Mouse (Mus musculus): ENCODE measurements at regions not wholly inside any gene's neighbourhood (a gene's known extent, or its start where the extent isn't known, plus 50 kb on each side); places are given as distances from the start of the nearest gene placed in this dataset.
A peak's percentile ranks its signal among the peaks of the same experiment; 100 is the strongest.

DNA sequence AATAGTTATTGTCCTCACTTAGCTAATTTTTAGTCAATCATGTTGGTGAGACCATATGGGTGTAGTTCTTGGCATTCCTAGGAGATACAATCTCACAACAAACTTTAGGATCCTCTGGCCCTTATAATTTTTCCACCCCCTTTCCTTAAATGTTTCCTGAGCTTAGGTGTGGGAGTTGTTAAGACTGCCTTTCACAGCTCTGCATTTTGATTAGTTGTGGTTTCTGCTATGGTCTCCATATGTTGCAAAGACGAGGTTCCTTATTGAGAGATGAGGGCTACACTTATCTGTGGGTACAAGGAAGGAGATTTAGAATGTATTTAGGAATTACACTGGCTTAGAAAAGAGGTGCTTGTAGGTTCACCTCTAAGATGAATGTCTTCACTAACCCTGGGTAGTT lies 237.1 kb upstream of the Eif4g2 start:
- no peaks in the 10 kb centered on the region for H3K27me3 ChIP-seq (ENCODE audit: control insufficient read depth, insufficient read depth, low read length)
- no peak overlapping the region for H3K4me3 ChIP-seq
- no peak for TF ChIP-seq EP300 (IDR thresholded peaks at IDR 0.05; ENCODE audit: insufficient read depth, low read depth, low read length)
- no peak for TF ChIP-seq CTCF (IDR thresholded peaks at IDR 0.05)
- no peak for TF ChIP-seq POLR2A (IDR thresholded peaks at IDR 0.05; ENCODE audit: insufficient read depth, low read depth, low read length)
- WGBS: 64% methylated on average over 1 of the region's 1 CpGs
- H3K36me3 ChIP-seq (ENCODE audit: control insufficient read depth, insufficient read depth, low read length): no peaks in the 10 kb centered on the region
- H3K4me1 ChIP-seq (ENCODE audit: control insufficient read depth, insufficient read depth, low read length): no peaks in the 10 kb centered on the region
- no peak overlapping the region for H3K27ac ChIP-seq
- H3K9ac ChIP-seq (ENCODE audit: low read depth, low read length): no peak overlapping the region
- intact Hi-C loops (cut with DNase I): no loop called here
- no peak for DNase-seq
- no peaks in the 10 kb centered on the region for H3K79me2 ChIP-seq (replicated peaks; ENCODE audit: control insufficient read depth, insufficient read depth, low read length)

DNA sequence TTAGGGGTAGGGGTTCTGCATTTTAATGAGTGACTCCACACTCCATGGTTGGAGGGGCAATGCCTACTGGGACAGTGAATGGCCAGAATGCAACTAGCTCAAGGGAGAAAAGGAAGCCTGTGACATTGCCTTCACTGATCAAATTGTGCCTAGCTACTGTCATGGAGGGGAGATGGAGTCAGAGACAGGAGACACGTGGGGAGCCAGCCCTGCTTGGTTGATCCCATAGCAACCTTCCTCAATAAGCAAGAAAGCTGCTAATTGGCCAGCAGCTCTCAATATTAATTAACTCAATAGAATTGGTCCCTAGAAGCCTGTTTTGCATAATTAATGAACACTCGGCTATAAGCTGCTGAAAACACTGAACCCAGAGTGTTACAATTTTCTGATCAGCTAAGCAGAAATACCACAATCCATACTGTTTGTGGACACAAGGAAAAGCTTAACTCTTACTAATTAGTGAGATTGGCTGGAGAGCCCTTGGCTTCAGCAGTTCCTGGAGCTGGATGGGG lies 233.7 kb upstream of the Eif4g2 start:
- H3K27me3 ChIP-seq (ENCODE audit: control insufficient read depth, insufficient read depth, low read length): no peaks in the 10 kb centered on the region
- no peak overlapping the region for H3K27ac ChIP-seq
- no peak overlapping the region for H3K4me3 ChIP-seq
- DNase-seq: no peak
- H3K4me1 ChIP-seq (ENCODE audit: control insufficient read depth, insufficient read depth, low read length): no peaks in the 10 kb centered on the region
- H3K9ac ChIP-seq (ENCODE audit: low read depth, low read length): no peak overlapping the region
- WGBS: 78% methylated on average over 2 of the region's 2 CpGs
- intact Hi-C loops (cut with DNase I): no loop called here
- H3K36me3 ChIP-seq (ENCODE audit: control insufficient read depth, insufficient read depth, low read length): no peaks in the 10 kb centered on the region
- TF ChIP-seq EP300 (IDR thresholded peaks at IDR 0.05; ENCODE audit: insufficient read depth, low read depth, low read length) (no peak), CTCF (IDR thresholded peaks at IDR 0.05) (no peak), POLR2A (IDR thresholded peaks at IDR 0.05; ENCODE audit: insufficient read depth, low read depth, low read length) (no peak)
- H3K79me2 ChIP-seq (replicated peaks; ENCODE audit: control insufficient read depth, insufficient read depth, low read length): no peaks in the 10 kb centered on the region

DNA sequence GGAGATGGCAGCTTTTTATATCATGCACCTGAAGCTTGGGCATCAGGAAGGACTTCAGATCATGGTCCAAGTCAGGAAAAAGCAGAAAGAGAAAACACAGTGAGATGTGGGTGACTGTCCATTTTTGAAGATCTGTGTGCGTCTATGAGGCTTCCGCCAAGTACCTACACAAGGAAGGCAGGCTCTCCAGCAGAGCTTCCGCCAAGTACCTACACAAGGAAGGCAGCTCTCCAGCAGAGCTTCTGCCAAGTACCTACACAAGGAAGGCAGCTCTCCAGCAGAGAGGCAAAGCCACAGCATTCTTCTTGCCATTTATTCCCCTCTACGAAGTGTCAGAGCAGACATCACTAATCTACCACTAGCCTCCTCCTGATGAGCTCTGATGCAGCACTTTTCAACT lies 231.1 kb upstream of the Eif4g2 start:
- no peak for DNase-seq
- intact Hi-C loops (cut with DNase I): no loop called here
- 90% methylated on average over 4 of the region's 4 CpGs for WGBS

DNA sequence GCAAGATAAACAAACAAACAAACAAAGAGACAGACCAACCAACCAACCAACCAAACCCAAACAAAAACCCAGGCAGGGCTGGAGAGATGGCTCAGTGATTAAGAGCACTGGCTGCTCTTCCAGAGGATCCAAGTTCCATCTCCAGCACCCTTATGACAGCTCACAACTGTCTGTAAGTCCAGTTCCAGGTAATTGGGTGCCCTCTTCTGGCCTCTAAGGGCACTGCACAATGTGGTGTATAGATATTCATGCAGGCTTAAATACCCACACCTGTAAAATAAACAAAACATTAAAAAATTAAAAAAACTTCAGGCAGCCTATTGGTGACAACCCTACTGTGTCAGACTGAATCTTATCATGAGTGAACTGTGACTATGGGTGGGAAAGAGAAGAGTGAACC lies 222.4 kb upstream of the Eif4g2 start:
- no peaks in the 10 kb centered on the region for H3K79me2 ChIP-seq (replicated peaks; ENCODE audit: control insufficient read depth, insufficient read depth, low read length)
- no peaks in the 10 kb centered on the region for H3K4me1 ChIP-seq (ENCODE audit: control insufficient read depth, insufficient read depth, low read length)
- no peak for DNase-seq
- no peaks in the 10 kb centered on the region for H3K36me3 ChIP-seq (ENCODE audit: control insufficient read depth, insufficient read depth, low read length)
- H3K27ac ChIP-seq: no peak overlapping the region
- intact Hi-C loops (cut with DNase I): no loop called here
- no peak overlapping the region for H3K4me3 ChIP-seq
- TF ChIP-seq CTCF (IDR thresholded peaks at IDR 0.05) (peak; percentile 47), POLR2A (IDR thresholded peaks at IDR 0.05; ENCODE audit: insufficient read depth, low read depth, low read length) (no peak)
- no peaks in the 10 kb centered on the region for H3K27me3 ChIP-seq (ENCODE audit: control insufficient read depth, insufficient read depth, low read length)
- no peak overlapping the region for H3K9ac ChIP-seq (ENCODE audit: low read depth, low read length)

More for the DNA sequence above, 231.1 kb upstream of the Eif4g2 start:
- no peak for TF ChIP-seq EP300 (IDR thresholded peaks at IDR 0.05; ENCODE audit: insufficient read depth, low read depth, low read length)
- Histone ChIP-seq H3K27me3 (ENCODE audit: control insufficient read depth, insufficient read depth, low read length) (no peaks in the 10 kb centered on the region), H3K4me1 (ENCODE audit: control insufficient read depth, insufficient read depth, low read length) (no peaks in the 10 kb centered on the region), H3K27ac (no peak overlapping the region), H3K36me3 (ENCODE audit: control insufficient read depth, insufficient read depth, low read length) (no peaks in the 10 kb centered on the region), H3K79me2 (replicated peaks; ENCODE audit: control insufficient read depth, insufficient read depth, low read length) (no peaks in the 10 kb centered on the region), H3K9ac (ENCODE audit: low read depth, low read length) (no peak overlapping the region), H3K4me3 (no peak overlapping the region)

DNA sequence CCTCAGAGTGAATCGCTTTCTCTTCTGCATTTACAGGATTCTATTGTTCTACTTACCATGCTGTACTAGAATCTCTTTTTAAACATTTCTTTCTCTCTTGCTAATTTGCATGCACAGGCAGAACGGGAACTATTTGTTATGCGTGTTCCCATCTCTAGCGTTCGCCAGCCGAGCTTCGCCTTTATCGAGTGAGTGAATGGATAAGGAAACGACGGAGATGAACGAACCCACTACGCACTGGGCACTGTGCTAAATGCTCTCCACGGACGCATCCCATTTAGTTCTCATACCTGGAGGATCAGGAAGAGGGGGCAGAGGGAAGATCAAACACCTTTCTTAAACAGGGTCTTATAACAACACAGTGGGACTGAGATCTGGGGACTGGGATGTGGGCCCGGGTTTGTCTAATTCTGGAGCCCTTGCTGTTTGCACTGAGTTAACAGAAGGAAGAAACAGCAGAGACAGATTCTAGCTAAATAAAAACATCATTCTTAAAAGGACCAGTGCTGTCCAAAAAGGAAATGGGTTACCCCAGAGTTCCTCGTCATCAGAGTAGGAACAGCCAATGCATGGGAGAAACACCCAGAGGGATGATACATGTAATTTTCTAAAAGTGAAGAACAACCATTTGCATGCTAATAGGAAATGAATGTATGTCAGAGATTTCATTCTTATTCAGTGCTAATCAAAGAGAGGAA lies 219.1 kb upstream of the Eif4g2 start:
- WGBS: 75% methylated on average over 16 of the region's 16 CpGs

DNA sequence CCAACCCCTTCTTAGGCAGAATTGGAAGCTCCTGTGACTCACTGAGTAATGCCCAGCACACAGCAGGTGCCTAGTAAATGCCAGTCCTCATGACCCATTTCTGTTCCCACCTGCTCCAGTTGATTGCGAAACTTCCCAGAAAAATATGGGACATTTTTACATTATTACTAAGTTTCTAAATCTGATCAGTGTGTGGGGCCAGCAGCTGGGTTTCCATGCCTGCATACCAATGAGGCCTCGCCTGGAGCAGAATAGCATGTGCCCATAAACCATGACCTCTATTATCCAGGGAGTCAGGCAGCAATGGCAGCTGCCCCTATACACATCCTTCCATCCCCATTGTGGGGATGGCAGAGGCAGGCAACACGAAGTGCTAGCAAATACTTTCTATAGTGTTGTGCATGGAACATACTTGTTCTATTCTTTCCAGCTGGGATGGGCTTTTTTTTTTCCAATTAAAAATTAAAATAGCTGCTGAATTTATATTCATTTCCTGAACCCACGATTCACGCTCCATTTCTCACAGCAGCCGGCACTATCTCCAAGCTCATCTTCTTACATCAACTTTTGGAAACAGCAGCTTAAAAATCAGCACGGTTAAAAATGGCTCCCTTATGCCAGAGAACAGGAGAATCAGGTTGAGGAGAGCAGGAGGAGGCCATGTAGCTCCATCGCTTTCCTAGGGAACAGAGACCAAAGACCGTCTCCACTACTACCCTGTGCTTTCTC lies 214.5 kb upstream of the Eif4g2 start:
- TF ChIP-seq CTCF (IDR thresholded peaks at IDR 0.05) (no peak), EP300 (IDR thresholded peaks at IDR 0.05; ENCODE audit: insufficient read depth, low read depth, low read length) (no peak), POLR2A (IDR thresholded peaks at IDR 0.05; ENCODE audit: insufficient read depth, low read depth, low read length) (no peak)
- intact Hi-C loops (cut with DNase I): no loop called here
- no peaks in the 10 kb centered on the region for H3K79me2 ChIP-seq (replicated peaks; ENCODE audit: control insufficient read depth, insufficient read depth, low read length)
- no peaks in the 10 kb centered on the region for H3K36me3 ChIP-seq (ENCODE audit: control insufficient read depth, insufficient read depth, low read length)
- H3K4me3 ChIP-seq: no peak overlapping the region
- WGBS: 82% methylated on average over 9 of the region's 9 CpGs
- no peaks in the 10 kb centered on the region for H3K4me1 ChIP-seq (ENCODE audit: control insufficient read depth, insufficient read depth, low read length)
- DNase-seq: no peak
- H3K27ac ChIP-seq: no peak overlapping the region
- no peaks in the 10 kb centered on the region for H3K27me3 ChIP-seq (ENCODE audit: control insufficient read depth, insufficient read depth, low read length)
- H3K9ac ChIP-seq (ENCODE audit: low read depth, low read length): no peak overlapping the region

More for the DNA sequence above, 219.1 kb upstream of the Eif4g2 start:
- TF ChIP-seq CTCF (IDR thresholded peaks at IDR 0.05): no peak
- TF ChIP-seq EP300 (IDR thresholded peaks at IDR 0.05; ENCODE audit: insufficient read depth, low read depth, low read length): no peak
- no peaks in the 10 kb centered on the region for H3K4me1 ChIP-seq (ENCODE audit: control insufficient read depth, insufficient read depth, low read length)
- intact Hi-C loops (cut with DNase I): no loop called here
- no peak overlapping the region for H3K27ac ChIP-seq
- H3K9ac ChIP-seq (ENCODE audit: low read depth, low read length): no peak overlapping the region
- H3K79me2 ChIP-seq (replicated peaks; ENCODE audit: control insufficient read depth, insufficient read depth, low read length): no peaks in the 10 kb centered on the region
- no peak overlapping the region for H3K4me3 ChIP-seq
- H3K27me3 ChIP-seq (ENCODE audit: control insufficient read depth, insufficient read depth, low read length): no peaks in the 10 kb centered on the region
- H3K36me3 ChIP-seq (ENCODE audit: control insufficient read depth, insufficient read depth, low read length): no peaks in the 10 kb centered on the region
- DNase-seq: no peak
